Mouse (Mus musculus) heart, adult 9 months (tissue): Measurements from ENCODE around the gene Gpr22.

Experiments used
- DNase-seq, 2 experiments: peaks; one replicate each; pipeline ENCODE4 v3.0.0; 2022; ENCODE audit warnings: low spot score in 2 of 2

Gene Gpr22

DNA sequence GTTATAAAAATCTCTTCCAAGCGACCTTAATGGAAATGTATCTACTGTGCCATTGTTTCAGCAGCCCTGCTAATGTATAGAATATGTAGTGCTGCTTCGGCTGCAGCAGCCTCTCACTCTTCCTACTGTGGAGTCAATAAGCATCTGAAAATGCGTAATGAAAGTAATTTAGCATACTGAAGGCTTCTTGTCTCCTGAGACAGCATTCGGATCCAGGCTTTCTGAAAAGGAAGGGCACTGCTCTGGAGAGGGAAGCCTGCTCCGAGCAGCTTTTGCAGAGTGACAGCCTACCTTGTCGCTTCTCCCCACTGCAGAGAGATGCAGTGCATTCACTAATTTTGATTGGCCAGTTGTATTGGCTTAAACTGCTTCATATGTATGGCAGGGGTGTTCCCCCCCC is at the start of gene Gpr22:
Gpr22 (minus strand) TSS at position 348 of the 400 bp plus-strand sequence.
- no peak for DNase-seq

DNA sequence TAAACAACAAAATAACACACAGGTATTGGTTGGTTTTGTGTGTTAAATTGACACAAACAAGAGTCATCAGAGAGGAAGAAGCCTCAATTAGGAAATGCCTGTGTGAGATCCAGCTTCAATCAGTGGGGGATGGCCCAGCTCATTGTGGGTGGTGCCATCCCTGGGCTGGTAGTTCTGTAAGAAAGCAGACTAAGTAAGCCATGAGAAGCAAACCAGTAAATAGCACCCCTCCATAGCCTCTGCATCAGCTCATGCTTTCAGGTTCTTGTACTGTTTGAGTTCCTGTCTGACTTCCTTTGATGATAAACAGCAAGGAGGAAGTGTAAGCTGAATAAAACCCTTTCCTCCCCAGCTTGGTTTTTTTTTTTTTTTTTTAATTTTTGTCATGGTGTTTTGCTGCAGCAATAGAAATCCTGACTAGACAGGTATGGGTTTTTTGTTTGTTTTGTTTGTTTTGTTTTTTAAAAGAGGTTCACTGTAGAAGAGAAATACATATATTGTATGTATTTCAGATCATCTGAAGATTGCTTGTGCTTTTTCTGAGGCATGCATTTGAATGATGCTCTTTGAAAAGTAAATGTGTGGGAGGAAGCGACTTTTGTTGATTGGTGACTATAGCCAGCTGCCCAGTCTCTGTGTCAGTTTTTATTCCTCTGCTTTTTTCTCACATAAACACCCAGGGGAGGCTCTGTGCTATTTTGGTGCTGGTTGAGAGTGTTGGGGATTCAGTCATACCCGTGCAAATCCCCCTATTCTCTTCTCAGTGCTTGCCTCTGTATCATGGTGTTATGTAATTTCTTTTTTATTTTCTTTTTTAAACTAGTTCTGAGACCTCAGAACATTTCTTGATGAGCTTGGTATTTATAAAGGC is 42.4 kb upstream of the Gpr22 start:
- no peak for DNase-seq

DNA sequence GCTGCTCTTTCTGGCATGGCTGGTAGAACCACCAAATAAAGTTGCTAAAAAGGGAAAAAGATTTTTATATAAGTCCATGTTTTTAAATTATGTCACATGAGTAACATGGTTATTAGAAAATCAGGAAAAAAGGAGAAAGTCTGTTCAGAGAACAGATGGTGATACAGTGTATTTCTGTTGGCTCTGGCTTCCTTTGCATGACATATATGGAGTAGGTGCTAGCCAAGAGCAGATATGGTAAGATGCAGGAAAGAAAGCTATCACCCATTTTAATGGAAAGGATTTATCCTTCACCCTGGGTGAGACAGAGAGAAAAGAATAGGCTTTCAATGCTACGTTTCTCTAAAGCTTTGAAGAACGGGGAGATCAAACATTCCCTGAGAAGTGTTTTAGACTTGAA is 40.7 kb upstream of the Gpr22 start:
- DNase-seq: no peak

DNA sequence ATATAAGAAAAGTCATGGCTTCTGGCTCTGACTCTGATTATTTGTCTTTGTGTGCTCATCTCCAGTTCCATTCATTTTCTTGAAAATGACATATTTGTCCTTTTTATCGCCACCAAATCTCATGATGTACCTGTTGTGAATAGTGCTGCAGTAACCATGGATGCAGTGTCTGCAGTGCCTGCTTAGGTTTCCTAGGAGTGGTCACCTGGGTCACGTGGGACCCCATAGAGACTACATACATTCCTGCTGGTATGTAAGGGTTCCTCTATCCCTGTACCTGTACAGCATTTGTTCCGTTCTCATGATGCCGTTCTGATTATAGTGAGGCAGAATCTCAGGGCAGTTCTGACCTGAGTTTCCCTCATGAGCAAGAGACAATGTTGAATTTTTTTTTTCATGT is 36.1 kb upstream of the Gpr22 start:
- no peak for DNase-seq

DNA sequence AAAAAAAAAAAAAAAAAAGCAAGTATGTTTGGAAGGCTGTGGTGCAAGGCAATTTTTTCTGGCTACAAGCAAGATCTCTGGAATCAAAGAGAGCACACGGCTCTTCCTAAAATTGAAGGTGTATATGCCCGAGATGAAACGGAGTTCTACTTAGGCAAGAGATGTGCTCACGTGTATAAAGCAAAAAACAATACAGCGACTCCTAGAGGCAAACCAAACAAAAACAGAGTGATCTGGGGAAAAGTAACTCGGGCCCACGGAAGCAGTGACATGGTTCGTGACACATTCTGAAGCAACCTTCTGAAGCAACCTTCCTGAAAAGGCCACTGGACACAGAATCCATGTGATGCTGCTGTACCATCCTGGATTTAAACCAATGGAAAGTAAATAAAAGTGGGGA is 33.6 kb upstream of the Gpr22 start:
- DNase-seq: no peak

DNA sequence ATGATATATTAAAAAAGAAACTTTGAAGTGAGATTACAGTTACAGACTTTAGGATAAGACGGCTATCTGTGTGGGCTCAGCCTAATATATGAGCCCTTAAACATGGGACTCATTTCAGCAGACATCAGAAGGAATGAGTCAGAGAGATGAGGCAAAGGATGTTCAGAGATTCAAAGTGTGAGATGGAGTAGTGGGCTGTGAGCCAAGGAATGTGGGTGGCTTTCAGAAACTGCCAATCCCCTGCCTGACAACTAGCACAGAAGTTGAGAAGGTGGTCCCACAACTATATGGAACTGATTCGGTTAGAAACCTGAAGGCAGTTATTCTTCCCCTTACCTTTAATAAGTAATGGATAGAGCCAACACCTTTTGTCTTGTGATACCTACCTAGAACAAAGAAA is 20.9 kb upstream of the Gpr22 start:
- no peak for DNase-seq

DNA sequence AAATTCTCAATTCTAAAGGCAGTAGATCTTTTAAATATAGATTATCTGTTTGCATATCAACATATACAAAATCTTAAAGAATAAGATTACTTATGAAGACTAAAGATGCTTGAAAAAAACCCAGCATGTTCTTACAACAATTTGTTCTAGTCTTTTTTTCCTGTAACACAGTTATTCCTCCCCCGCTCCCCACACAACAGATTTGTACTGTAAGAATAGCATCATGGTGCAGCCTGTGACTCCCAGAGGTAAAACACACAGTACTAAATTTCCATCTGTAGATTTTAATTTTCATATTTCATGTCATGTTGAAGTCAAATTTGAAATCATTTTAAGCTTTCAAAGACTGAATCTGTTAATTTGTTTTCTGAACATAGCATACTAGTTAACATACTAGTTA is 16.4 kb upstream of the Gpr22 start:
- no peak for DNase-seq

DNA sequence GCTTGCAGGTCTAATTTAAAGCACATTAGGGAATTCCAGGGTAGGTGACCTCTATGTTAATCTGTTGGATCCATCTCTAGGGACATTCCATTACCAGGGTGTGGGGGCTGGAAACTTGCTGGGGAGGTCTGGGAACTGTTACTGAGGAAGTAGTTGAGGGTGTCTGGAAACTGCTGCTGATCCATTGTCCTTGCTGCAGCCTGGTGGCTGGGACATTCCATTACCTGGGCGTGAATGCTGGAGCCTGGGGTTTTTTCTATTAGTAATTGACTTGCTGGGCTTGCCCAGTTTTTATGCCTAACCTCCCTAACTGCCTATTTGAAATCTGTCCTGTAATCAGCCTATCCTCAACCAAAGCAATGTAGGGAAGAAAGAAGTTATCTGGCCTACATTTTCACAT is 13.0 kb upstream of the Gpr22 start:
- DNase-seq: no peak

DNA sequence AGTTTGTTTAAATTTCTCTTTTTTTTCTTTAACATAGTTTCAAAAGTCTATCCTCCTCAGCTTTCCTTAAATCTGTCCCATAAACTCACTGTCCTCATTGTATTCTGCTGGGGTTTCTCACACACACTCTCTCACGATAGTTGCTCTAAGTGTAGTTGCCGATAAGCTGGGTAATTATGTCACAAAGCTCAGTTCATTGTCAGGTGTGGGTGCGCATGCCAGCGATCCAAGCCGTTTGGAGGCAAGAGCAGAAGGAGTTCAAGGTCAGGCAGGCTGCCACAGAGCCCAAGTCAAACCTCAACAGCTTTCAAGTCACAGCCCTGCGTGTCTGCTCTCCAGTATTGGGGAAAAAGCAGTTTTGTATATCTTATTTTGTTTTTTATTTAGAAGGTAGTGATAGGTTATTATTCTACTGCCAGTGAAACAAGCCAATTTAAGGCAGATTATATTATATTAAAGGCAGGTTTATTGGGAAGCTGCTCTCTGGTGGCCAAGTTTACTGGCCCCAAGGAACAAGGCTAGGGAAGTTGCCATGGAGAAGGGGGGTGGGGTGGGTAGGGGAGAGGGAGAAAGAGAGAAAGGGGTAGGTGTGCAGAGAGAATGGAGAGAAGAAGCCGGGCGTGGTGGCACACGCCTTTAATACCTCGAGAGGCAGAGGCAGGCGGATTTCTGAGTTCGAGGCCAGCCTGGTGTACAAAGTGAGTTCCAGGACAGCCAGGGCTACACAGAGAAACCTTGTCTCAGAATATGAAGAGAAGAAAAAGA is 11.9 kb upstream of the Gpr22 start:
- peak; percentile 65 to 75 for DNase-seq

DNA sequence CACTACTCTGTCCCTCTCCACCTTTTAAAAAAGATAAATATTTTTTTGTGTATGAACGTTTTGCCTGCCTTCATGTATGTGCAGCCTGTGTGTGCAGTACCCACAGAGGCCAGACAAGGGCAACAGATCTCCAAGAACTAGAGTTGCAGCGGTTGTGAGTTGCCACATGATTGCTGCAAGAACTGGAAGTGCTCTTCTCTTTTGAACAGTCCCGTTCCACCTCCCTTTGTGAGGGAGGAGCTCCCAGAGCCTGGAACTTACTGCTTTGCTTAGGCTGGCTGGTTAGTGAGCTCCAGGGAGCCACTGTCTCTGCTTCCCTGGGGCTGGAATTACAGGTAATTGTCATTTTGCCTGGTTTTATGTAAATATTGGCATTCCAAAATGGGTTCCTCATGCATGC is 10.8 kb upstream of the Gpr22 start:
- no peak for DNase-seq

DNA sequence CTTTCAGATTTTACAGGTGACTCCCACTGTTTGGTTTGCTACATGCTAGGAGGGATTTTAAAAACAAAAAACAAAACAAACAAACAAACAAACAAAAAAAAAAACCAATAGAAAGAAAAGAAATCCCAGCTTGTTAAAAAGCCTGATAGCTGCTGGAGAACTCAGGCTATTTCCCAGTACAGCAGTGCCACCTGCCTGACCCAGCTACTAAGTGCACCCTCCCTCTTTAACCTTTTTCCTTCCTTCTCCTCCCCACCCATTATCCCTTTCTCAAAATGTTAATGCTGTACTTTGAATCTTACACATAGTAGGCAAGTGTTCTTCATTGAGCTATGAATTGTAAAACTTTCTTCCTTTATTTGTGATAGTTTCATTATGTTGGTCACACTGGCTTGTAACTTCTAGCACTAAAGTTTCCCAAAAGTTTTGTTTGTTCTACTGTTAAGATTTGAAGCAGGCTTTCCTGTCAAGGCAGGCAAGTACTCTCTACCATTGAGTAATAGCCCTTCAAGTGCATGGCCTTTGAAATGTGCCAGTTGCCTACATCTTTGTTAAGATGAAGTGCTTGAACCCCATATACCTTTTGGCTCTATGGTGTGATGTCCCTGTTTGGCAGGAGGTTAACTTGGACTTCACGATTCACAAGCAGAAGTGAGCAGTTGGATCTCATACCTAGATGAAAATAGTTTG is 6.0 kb upstream of the Gpr22 start:
- DNase-seq: no peak

DNA sequence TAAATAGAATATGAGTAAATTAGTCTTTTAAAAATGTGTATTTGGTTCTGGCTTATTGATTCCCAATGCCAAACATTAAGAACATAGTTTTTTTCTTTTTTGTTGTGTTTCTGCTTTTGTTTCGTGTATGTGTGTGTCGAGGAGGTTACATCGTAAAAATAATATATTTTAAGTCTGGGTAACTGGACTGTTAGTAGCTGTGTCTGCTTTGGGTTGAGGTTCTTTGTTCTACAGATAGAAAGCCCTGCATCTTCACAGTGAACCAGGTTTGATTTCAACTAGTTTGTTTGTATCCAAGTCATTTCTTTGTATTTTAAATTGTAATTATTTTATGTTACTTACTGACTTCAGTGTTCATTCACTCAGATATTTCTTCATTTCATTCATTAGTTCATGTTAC is 323 bp upstream of the Gpr22 start:
- no peak for DNase-seq

DNA sequence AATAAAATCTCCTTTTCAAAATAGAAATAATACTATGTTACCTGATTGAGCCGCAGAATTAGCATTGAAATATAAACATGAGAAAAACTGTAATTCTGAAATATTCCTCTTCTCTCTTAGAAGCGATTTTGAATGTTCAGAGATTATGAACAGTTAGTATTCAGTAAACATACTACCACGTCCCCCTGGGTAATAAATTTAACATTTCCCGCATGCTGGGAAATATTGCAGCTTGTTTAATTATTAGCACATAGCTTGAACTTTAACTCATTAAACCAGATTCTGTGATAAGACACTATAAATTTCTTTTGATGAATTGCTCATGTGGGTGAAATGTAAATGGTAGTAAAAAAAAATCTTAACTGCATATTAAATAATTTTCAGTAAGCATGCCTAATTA is 1.0 kb downstream of the Gpr22 start:
- no peak for DNase-seq

DNA sequence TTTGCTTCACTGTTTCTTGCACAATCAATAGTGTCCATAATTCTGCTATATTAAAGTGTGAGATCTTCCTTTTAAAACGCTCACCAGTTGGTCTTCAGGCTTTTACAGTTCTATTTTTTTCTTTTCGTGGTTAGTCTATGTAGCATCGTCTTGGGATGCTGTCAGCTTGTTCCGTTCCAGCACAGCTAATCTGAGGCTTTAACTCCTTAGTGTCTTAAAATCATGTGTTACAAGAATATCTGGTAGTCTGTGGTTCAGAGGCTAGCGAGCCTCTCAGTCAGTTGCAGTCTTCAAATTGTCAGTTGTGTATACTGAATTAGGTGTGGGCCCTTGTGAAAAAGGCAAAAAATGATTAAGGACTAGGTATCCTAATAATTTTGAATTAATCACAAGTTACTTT is 1.5 kb downstream of the Gpr22 start:
- no peak for DNase-seq

DNA sequence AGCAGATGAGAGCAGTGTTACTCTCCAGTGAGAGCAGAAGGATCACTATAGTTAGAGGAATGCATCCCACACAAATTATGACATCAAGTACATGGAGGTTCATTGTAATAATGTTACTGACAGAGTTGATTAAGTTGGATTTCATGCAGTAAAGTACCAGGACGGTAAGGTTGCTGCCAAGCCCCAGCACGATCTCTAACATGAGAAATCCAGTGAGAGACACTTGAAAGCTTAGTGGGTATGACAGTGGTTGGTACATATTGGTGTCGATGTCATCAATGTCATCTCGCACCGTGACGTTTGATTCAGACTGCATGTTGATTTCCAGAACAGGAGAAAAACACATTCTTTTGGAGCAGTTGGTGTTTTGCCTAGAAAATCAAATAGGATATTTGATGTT is 4.1 kb downstream of the Gpr22 start:
- no peak for DNase-seq

DNA sequence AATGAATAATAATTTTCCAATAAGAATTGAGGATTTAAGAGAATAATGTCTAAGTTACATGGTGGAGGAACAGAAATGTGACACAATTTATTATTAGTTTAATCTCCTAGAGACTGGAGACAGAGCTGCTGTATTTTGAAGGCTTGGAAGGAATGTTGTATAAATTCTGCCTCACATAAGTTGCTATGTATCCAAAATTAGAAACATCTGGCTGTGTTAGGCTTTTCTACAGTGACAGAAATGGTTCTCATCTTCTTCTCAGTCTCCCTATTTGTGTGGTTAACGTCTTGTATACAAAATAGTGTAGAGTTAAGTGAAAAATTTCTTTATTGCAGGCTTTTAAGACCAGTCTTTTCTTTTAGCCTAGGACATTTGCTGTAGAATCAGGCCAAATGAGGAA is 6.2 kb downstream of the Gpr22 start:
- DNase-seq: no peak

DNA sequence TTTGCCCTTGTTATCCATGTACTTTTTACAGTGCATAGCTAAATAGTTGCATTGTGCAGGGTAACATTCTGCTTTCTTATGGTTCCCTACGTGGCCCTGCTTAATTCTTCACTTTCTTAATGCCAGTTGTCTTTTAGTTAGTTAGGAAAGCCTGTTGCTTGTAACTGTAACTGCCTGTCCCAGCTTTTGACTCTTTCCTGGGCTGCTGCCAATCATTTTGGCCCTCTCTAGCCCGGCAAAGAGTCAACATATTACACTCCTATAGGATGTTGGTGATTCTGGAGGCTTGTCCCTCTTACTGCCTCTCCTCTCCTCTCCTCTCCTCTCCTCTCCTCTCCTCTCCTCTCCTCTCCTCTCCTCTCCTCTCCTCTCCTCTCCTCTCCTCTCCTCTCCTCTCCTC is 7.6 kb downstream of the Gpr22 start:
- no peak for DNase-seq

DNA sequence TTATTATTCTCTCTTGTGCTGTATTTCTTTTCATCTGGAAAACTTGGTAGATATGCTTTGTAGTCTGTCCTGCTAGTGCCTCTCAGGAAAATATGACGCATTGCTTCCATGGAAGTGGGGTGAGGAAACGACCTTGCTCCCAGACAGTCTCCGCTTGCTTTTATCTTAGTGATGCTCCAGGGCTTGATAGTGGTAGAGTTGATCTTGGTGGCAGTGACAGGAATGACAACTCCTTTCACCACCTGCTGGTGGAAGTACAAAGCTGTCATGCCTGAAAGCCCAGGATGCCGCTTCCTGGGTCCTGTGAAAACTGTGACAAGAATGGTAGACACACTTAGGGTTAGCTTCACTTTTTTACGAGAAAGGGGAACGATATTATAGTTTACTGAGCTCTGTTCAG is 9.8 kb downstream of the Gpr22 start:
- peak; percentile 56 to 73 for DNase-seq

DNA sequence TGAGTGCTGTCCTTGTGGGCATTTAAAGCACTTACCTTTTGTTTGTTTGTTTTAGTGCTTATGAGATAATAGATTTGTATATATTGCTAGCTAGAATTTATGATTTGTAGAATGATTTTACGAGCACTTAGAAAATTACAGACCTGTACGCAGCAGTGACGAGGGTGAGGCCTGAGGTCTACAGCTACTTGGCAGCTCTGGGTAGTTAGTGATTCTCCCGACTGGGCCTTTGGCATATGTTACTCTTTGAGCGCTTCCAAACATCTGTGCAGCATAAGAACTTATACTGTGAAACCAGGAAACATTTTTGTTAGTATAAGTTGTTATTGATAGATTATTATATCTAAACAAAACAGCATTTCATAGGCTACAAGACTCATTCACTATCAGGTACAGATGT is 12.3 kb downstream of the Gpr22 start:
- DNase-seq: no peak

DNA sequence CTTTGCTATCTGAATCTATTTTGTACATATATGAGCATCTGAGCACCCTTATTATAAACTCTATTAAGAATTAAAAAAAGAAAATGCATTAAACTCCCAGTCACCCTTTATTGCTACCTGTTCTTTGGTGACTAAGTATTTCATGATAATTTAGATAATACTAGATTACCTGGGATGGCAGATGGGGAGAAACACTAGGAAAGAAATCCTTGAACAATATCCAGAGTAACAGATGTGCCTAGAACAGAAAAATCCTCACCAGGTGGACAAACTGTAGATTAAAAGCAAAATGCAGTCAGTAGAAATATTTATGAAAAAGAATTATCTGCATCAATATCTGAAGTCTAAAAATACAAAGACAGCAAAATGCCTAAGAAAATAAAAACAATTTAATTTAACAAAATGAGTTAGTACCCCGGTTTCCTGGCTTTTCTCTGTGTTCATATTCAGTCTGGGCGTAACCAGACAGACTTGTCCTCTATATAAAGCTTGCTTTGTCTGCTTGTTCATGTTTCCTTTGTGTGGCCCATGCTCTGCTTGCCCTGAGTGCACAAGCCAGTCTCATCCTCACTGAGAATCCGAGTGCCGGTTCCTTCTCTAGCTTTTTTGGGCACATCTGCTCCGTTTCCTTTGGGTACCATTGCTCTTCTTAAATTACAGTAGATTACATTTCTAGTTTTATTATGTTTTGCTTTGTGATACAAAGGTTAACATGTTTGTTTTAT is 13.0 kb downstream of the Gpr22 start:
- no peak for DNase-seq

DNA sequence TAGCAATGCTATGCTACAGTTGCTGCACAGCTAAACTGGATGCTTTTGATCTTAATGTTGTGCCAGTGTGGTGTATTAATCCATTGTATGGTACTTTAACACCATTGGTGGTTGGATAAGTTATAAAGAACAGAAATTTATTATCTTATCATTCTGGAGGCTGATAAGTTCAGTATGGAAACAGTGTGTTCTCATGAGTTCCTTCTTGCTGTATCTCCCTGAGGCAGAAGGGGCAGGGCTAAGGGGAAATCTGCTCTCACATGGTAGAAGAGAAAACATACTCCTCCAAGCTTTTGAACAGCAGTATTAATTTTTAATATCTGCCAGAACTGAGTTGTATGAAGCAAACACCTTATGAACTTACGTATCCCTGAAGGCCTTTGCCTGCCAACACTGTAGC is 20.5 kb downstream of the Gpr22 start:
- DNase-seq: no peak

DNA sequence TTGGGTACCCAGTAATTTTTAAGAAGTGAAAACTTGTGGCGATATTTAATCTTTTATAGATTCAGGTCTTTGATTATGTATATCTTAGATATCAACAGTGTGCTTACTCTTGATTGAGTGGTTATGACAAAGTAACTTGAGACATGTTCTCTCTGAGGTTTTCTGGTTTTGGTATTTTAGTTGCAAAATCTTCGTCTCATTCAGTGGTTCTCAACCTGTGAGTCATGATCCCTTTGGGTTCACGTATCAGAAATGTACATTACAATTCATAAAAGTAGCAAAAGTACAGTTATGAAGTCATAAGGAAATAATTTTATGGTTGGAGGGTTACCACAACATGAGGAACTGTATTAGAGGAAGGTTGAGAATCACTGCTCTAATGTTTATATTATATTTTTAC is 27.1 kb downstream of the Gpr22 start:
- DNase-seq: no peak
